Mouse (Mus musculus) left cerebral cortex, postnatal 4 days (tissue): ENCODE measurements around the gene Teddm2. TPM values are rescaled to one million over a fixed set of nuclear protein-coding genes. Genes with fewer than 3 reads are reported as not detected.

Experiments used
- DNase-seq: peaks from one replicate; pipeline ENCODE4 v3.0.0-alpha.2; 2022
- intact Hi-C: fragments of 180-260 bp; cut with DNase I; formaldehyde crosslinking; loops from one replicate; pipeline ENCODE4 v1.15.1; 2025
- microRNA-seq: library from miRNA; unstranded; fragments of <30 nt; microRNA quantifications from one replicate; pipeline ENCODE4 v1.2.0, GENCODE M21; 2022
- total RNA-seq, 2 experiments: library from RNA; stranded (reverse); gene quantifications; 2 replicates each; pipeline ENCODE4 v1.2.3; 2021

Teddm2 gene
- total RNA-seq, 2 experiments from 2014 or later: 2.1 to 3.5 TPM

- intact Hi-C loops: no loop called here
These were observed 56.0 kb downstream of the Teddm2 start, which contains the start of gene Rgsl1 for GRCm38 (mm10) chr1:153844042-153844441. Gene Rgsl1 (minus strand): TSS chr1:153844142.

DNA sequence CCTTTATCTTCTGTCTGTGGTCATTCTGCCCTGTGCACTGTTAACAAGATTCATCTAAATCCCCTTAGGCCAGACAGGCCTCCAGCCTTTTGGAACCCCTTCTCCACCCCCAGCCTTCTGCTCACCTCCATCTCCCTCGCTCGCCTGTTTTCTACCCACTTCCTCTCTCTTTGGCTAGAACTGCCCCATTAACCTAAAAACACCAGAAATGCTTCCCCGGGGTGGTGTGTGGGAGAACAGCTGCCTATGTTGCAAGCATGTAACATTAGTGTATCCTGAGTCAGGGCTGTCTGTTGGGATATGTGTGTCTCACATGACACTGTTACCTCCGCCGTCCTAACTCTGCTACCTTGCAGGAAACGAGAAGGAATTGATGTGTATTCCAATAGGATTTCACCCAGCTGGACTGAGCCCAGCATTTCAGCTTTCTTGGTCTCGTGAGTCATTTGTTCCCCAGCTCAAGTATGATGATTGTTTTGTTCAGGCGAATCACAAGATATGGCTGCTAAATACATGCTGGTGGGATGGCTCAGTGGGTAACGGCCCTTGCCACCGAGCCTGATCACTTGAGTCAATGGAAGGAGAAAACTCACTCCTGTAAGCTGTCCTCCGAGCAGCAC, 57.8 kb downstream of the Teddm2 start:
- intact Hi-C loops: no loop called here

More at GRCm38 (mm10) chr1:153844042-153844441, 56.0 kb downstream of the Teddm2 start, which contains the start of gene Rgsl1:
- no peak for DNase-seq

DNA sequence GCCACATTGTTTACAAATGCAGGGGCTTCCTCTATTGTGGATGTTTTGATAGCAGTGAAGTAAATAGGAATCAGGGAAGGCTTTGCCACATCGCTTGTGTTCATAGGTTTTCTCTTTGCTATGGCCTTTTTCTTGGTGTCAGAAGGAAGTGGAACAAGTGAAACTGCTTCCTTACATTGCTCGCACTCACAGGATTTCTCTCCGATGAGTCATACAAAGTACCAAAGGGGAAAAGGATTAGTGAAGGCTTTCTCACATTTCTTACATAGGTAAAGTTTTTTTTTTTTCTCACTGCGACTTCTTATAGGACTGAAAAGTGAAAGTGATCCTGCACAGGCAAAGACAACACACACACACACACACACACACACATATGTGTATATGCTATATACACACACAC, 64.0 kb downstream of the Teddm2 start:
- intact Hi-C loops: no loop called here
- DNase-seq: no peak

More for the DNA sequence above, 57.8 kb downstream of the Teddm2 start:
- DNase-seq: no peak

DNA sequence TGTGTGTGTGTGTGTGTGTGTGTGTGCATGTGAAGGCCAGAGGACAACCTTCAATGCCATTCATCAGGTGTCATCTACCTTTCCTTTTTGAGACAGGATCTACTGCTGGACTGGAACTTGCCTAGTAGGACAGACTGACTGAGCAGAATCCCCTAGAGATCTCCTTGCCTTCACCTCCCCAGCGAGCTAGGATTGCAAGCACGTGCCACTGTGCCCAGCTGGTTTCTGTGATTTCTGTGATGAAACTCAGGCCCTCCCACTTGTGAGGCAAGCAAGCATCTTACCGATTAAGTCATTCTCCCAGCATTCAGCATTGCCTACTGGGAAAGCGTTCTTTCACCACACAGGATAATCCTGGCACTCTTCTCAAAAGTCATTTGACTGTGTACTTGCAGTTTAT, 69.3 kb downstream of the Teddm2 start:
- intact Hi-C loops: no loop called here

GRCm38 (mm10) chr1:153820216-153820615, 79.8 kb downstream of the Teddm2 start:
- intact Hi-C loops: no loop called here
- DNase-seq: peak; percentile 15

More for the DNA sequence above, 69.3 kb downstream of the Teddm2 start:
- DNase-seq: no peak

DNA sequence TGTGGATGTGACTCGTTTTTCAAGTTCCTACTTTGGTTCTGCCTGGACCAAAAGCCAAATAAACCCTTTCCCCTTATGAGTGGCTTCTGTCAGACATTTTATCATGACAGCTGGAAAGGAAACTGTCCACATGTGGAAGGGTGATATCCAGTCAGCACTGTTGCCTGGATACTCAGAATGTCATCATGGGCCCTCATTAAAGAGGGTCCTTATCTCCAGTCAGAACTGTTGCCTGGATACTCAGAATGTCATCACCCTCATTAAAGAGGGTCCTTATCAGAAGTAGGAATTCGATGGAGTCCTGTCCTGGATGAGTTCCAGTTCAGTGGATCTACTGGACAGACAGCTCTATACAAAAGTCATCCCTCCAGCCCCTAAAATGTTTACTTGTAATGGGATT, 85.8 kb downstream of the Teddm2 start:
- intact Hi-C loops: no loop called here
- DNase-seq: no peak

DNA sequence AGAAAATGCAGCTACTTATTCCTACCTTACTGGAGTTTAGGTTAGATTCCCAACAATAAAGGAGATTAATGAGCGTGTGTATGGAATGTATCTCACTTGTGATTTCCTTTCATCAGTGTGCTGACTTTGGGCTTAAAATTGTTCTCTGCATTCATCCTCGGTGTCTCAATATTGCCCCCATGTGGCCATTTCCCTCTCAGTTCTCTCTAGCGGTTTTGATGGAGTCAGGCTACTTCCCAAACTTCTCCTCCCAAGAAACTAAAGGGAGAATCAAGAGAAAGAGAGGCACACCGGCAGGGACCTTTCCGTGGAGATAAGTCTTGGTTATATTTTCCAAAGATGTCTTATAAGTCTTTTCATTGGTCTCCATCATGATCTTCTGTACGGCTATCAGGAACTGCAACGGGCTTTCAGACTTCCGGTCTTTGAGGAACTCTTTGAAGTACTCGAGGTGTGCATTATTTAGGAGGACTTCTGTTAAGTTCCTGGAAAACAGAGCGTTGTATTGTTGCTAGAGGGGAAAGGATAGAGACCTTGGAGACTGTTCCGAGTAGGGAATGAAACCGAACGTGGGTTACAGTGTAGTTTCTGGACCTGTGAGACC, 92.5 kb downstream of the Teddm2 start:
- intact Hi-C loops: loop anchor here (5.0 to 10.0 kb wide), 2 partner anchors 60 to 253 kb away; partner anchors contain the start of genes Npl and Rnasel
- DNase-seq: peak; percentile 51

DNA sequence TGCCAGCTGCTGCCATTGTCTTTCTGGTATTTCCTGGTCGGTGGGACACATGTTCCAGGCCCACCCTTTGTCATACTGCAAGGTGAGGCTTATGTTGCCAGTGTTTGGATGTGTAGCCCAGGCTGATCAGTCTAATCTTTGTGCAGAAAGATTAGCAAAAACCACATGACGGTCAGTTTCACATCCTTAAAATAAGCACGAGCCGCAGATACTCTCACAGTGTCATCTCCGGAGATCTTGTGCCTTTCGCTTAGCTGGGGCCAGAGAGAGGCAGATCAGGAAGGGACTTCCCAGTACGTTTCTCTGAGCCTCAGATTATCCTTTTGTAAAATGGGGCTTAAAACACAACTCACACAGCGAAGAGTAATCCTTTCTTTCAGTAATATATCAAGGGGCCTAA, 96.5 kb downstream of the Teddm2 start:
- no peak for DNase-seq
- intact Hi-C loops: loop anchor here (10.0 kb wide), 1 partner anchor 249 kb away; the partner anchor contains the start of gene Npl

GRCm38 (mm10) chr1:153802691-153803090, 97.3 kb downstream of the Teddm2 start:
- DNase-seq: no peak
- intact Hi-C loops: loop anchor here (10.0 kb wide), 1 partner anchor 248 kb away; the partner anchor contains the start of gene Npl

Small RNA genes lying within 50 kb of the gene (microRNA-seq; reads per million reads assigned to microRNA genes)
- 22.0 reads per million, percentile 37 among the genes with 10 or more reads in this experiment for gene Mir8114

Other genes starting within 250 kb of the Teddm2 start
- gene Rgs8, start 247.2 kb downstream of the Teddm2 start, total RNA-seq: 10 to 100 TPM; 22.2 to 27.3 TPM
- 1 to 10 TPM; 7.2 to 7.8 TPM for gene Rgs16, start 159.9 kb downstream of the Teddm2 start, total RNA-seq
- gene Rnasel, start 150.8 kb downstream of the Teddm2 start, total RNA-seq: 10 to 100 TPM; 33.7 to 34.4 TPM
- 1 to 10 TPM; 1.3 to 1.5 TPM for gene Rgsl1, start 56.1 kb downstream of the Teddm2 start, total RNA-seq
- not detected for gene Teddm1b, start 25.9 kb downstream of the Teddm2 start, total RNA-seq
- not detected for gene Teddm1a, start 8.5 kb downstream of the Teddm2 start, total RNA-seq
- gene Glul, start 284 bp downstream of the Teddm2 start, total RNA-seq: 100 to 1,000 TPM; 359 to 362 TPM